Mouse (Mus musculus): ENCODE measurements at regions not wholly inside any gene's neighbourhood (a gene's known extent, or its start where the extent isn't known, plus 50 kb on each side); places are given as distances from the start of the nearest gene placed in this dataset.

DNA sequence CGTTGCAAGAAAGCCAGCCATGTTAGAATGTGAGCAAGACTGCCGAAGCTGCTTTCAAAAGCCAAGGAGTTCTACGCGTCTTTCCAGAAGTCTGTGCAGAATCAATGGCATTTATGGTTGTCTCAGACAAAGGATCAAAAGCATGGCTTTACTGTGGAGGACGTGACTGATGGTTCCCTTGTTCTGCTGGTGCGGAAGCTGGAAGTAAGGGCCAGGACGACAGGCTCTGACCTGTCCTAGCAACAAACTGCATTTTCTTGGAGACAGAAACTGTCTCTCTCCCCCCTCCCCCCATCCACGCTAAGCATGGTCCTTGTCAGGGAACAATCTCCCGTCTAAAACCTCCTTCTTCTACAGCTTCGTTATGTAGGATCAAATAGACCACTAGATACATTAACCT lies 2780.3 kb upstream of the Gm7489 start:
- TF ChIP-seq POLR2A (IDR thresholded peaks at IDR 0.05; ENCODE audit: control insufficient read depth, extremely low read depth, insufficient read depth, low read length, poor library complexity) = no peak
- TF ChIP-seq CTCF (IDR thresholded peaks at IDR 0.05; ENCODE audit: borderline replicate concordance, control insufficient read depth, extremely low read depth, insufficient read depth, low read length, poor library complexity) = no peak

Data from thymus, adult 2 months (tissue).